Mouse (Mus musculus): ENCODE measurements around the gene Hoxb4.

DNA sequence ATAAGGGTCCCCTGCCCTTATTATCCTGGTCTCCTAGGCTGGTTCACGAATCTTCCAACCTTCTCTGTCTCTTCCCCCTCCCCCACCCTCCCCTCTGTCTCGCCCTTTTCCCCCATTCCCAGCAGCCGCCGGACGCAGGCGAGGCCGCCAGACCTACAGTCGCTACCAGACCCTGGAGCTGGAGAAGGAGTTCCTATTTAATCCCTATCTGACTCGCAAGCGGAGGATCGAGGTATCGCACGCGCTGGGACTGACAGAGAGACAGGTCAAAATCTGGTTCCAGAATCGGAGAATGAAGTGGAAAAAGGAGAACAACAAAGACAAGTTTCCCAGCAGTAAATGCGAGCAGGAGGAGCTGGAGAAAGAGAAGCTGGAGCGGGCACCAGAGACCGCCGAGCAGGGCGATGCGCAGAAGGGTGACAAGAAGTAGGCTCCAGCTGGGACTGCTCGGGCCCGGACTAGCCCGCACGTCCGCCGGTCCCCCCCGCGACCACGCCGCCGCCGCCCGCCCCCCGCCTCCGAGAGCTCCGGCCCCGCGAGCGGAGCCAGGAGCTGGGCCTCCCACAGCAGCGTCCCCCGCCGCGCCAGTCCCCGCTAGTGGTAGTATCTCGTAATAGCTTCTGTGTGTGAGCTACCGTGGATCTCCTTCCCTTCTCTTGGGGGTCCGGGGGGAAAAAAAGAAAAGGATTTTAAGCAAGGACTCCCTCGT lies 33.9 kb upstream of the Hoxb4 start:
- no peak for TF ChIP-seq USF1 (IDR thresholded peaks at IDR 0.05; ENCODE audit: low read depth, low read length)
- TF ChIP-seq MAFK (IDR thresholded peaks at IDR 0.05; ENCODE audit: insufficient replicate concordance, low read length): no peak
- TF ChIP-seq CTCF (conservative IDR thresholded peaks at IDR 0.05 in 1 of 2, IDR thresholded peaks at IDR 0.05 in 1 of 2; ENCODE audit: low read depth in 2 of 2, low read length in 2 of 2): peak in 1 of 2 experiments; percentile 36; a peak in 2 of 4 replicates
- TF ChIP-seq POLR2A (IDR thresholded peaks at IDR 0.05; ENCODE audit: low read depth, low read length): no peak
- TF ChIP-seq USF2 (conservative IDR thresholded peaks at IDR 0.05; ENCODE audit: low read depth, low read length): no peak
- TF ChIP-seq CHD1 (IDR thresholded peaks at IDR 0.05; ENCODE audit: low read depth, low read length): no peak
- TF ChIP-seq E2F4 (IDR thresholded peaks at IDR 0.05; ENCODE audit: insufficient replicate concordance, low read depth, low read length): no peak
- TF ChIP-seq CHD2 (IDR thresholded peaks at IDR 0.05; ENCODE audit: low read length): no peak
- no peak for TF ChIP-seq ETS1 (conservative IDR thresholded peaks at IDR 0.05; ENCODE audit: low read depth, low read length)
- no peak for TF ChIP-seq BHLHE40 (IDR thresholded peaks at IDR 0.05; ENCODE audit: low read depth, low read length)
- no peak for TF ChIP-seq TCF12 (IDR thresholded peaks at IDR 0.05; ENCODE audit: low read depth, low read length)
- TF ChIP-seq HCFC1 (IDR thresholded peaks at IDR 0.05; ENCODE audit: low read depth, low read length): no peak
- no peak for TF ChIP-seq MYC (IDR thresholded peaks at IDR 0.05; ENCODE audit: low read depth, low read length)
